Comparison of ENCODE assay signal across 7 mouse cellular contexts in genomic region chr12:30128561-30129410, GRCm38 (mm10). TPM values are rescaled to one million over a fixed set of nuclear protein-coding genes. Genes with fewer than 3 reads are reported as not detected.
DNase-seq lines count a peak whose midpoint lies in the region; ATAC-seq and TF ChIP-seq lines count a peak whose summit lies in the region.

No protein-coding gene starts in this region.

- H3K36me3 ChIP-seq in forebrain, embryonic 15.5 days = no peaks in the 10 kb centered on the region
- H3K36me3 ChIP-seq in hindbrain, embryonic 14.5 days (replicated peaks; ENCODE audit: control insufficient read depth, insufficient read depth) = no peaks in the 10 kb centered on the region
- H3K36me3 ChIP-seq in midbrain, embryonic 10.5 days = no peaks in the 10 kb centered on the region
- no peaks in the 10 kb centered on the region for H3K36me3 ChIP-seq in small intestine, adult 2 months (ENCODE audit: control insufficient read depth, insufficient read depth, low read length)

- peak; percentile 16 for DNase-seq in WW6 (ENCODE audit: low read depth, low spot score)
- peak; percentile 2 for DNase-seq in c-Kit-positive CD71-positive TER-119-positive erythroid progenitor cells, embryonic 14.5 days (ENCODE audit: low spot score)
- peak; percentile 80 for DNase-seq in hindbrain, embryonic 14.5 days (ENCODE audit: low spot score)
- DNase-seq in layer of hippocampus, postnatal 25 days (ENCODE audit: extremely low spot score in 1 of 2, low spot score in 1 of 2) = peak; percentile 57 to 75
- peak; percentile 51 for DNase-seq in midbrain, embryonic 10.5 days (ENCODE audit: low spot score)

- WGBS in forebrain, embryonic 15.5 days = 36% methylated on average over 7 of the region's 7 CpGs
- WGBS in hindbrain, embryonic 14.5 days = 42% methylated on average over 7 of the region's 7 CpGs
- 77% methylated on average over 7 of the region's 7 CpGs for WGBS in midbrain, embryonic 10.5 days
- 62% methylated on average over 7 of the region's 7 CpGs for WGBS in small intestine, adult 2 months

- TF ChIP-seq CTCF in small intestine, adult 2 months (IDR thresholded peaks at IDR 0.05; ENCODE audit: extremely low read depth, insufficient read length, insufficient replicate concordance, low read depth, low read length) = peak; percentile 37; the same call in 1 of the 2 replicates

- peak; percentile 72 for ATAC-seq in forebrain, embryonic 15.5 days (replicated peaks)
- peak; percentile 73 for ATAC-seq in hindbrain, embryonic 14.5 days (ENCODE audit: low FRiP score)

- H3K9ac ChIP-seq in forebrain, embryonic 15.5 days (replicated peaks) = no peak overlapping the region
- H3K9ac ChIP-seq in hindbrain, embryonic 14.5 days = no peak overlapping the region

- TF ChIP-seq POLR2A in small intestine, adult 2 months (IDR thresholded peaks at IDR 0.05; ENCODE audit: low read depth, low read length) = no peak

- no peaks in the 10 kb centered on the region for H3K9me3 ChIP-seq in forebrain, embryonic 15.5 days
- H3K9me3 ChIP-seq in hindbrain, embryonic 14.5 days (ENCODE audit: control insufficient read depth, low read length) = no peaks in the 10 kb centered on the region
- H3K9me3 ChIP-seq in midbrain, embryonic 10.5 days (replicated peaks) = no peaks in the 10 kb centered on the region

- H3K4me3 ChIP-seq in forebrain, embryonic 15.5 days = no peak overlapping the region
- no peak overlapping the region for H3K4me3 ChIP-seq in hindbrain, embryonic 14.5 days (replicated peaks; ENCODE audit: low read length)
- H3K4me3 ChIP-seq in midbrain, embryonic 10.5 days = no peak overlapping the region
- no peak overlapping the region for H3K4me3 ChIP-seq in small intestine, adult 2 months (ENCODE audit: low read depth, low read length)

- H3K27ac ChIP-seq in forebrain, embryonic 15.5 days (replicated peaks) = peak overlapping the region; percentile 80
- H3K27ac ChIP-seq in hindbrain, embryonic 14.5 days = peak overlapping the region; percentile 70
- H3K27ac ChIP-seq in midbrain, embryonic 10.5 days (replicated peaks) = no peak overlapping the region
- H3K27ac ChIP-seq in small intestine, adult 2 months (ENCODE audit: insufficient read depth, low read depth, low read length) = no peak overlapping the region

- H3K27me3 ChIP-seq in forebrain, embryonic 15.5 days = no peaks in the 10 kb centered on the region
- no peaks in the 10 kb centered on the region for H3K27me3 ChIP-seq in hindbrain, embryonic 14.5 days (ENCODE audit: control insufficient read depth, insufficient read depth, low read length)
- H3K27me3 ChIP-seq in midbrain, embryonic 10.5 days (ENCODE audit: low read depth, poor library complexity, severe bottlenecking) = no peaks in the 10 kb centered on the region
- no peaks in the 10 kb centered on the region for H3K27me3 ChIP-seq in small intestine, adult 2 months (ENCODE audit: control insufficient read depth, insufficient read depth, low read length)

- H3K4me1 ChIP-seq in forebrain, embryonic 15.5 days = peaks cover 10% of the 10 kb centered on the region
- no peaks in the 10 kb centered on the region; the same call in 1 of the 2 replicates for H3K4me1 ChIP-seq in hindbrain, embryonic 14.5 days (replicated peaks; ENCODE audit: control insufficient read depth, insufficient read depth, low read length)
- no peaks in the 10 kb centered on the region for H3K4me1 ChIP-seq in midbrain, embryonic 10.5 days
- no peaks in the 10 kb centered on the region for H3K4me1 ChIP-seq in small intestine, adult 2 months (ENCODE audit: control insufficient read depth, insufficient read depth, insufficient read length, low read length)

- peak overlapping the region; percentile 27 for H3K4me2 ChIP-seq in forebrain, embryonic 15.5 days (replicated peaks)
- 0 out of 2 replicates have a peak overlapping the region, but pooled peaks have one; percentile 6 for H3K4me2 ChIP-seq in hindbrain, embryonic 14.5 days (replicated peaks)

RNA-seq across cellular contexts. Expression of gene Tpo, which starts 3.6 kb away (rescaled TPM):
- polyA plus RNA-seq in forebrain, embryonic 15.5 days (2015; fragmentation: Nextera tagmentation; extraction: Ambion mirVana) = 0.09 and 0.14 TPM in 2 replicates
- polyA plus RNA-seq in hindbrain, embryonic 14.5 days (2014; fragmentation: Nextera tagmentation; extraction: Ambion mirVana) = 0.20 and 0.23 TPM in 2 replicates
- under 1 TPM in 1 of 2 experiments, not detected in 1; 0.27 TPM for total RNA-seq in layer of hippocampus, postnatal 25 days (2021)
- polyA plus RNA-seq in midbrain, embryonic 10.5 days (2016; fragmentation: Nextera tagmentation; extraction: Ambion mirVana) = not detected in 2 replicates
- polyA plus RNA-seq in small intestine, adult 2 months (2012; rRNA removed) = 0.14 and 0.27 TPM in 2 replicates

Comparison
In these comparisons a context has a peak if more than half of its experiments do, and no peak if none do; other contexts are left out.
1. DNase-seq: peak in every context shown above with its lines; median percentile 80 in hindbrain, embryonic 14.5 days; 66 in layer of hippocampus, postnatal 25 days; 51 in midbrain, embryonic 10.5 days; 16 in WW6; 2 in c-Kit-positive CD71-positive TER-119-positive erythroid progenitor cells, embryonic 14.5 days.
2. H3K27ac ChIP-seq: peak in forebrain, embryonic 15.5 days (single experiment) and hindbrain, embryonic 14.5 days (single experiment); none in midbrain, embryonic 10.5 days (single experiment) and small intestine, adult 2 months (single experiment).